ENCODE assay signal across 23 mouse cellular contexts in the genomic region with DNA sequence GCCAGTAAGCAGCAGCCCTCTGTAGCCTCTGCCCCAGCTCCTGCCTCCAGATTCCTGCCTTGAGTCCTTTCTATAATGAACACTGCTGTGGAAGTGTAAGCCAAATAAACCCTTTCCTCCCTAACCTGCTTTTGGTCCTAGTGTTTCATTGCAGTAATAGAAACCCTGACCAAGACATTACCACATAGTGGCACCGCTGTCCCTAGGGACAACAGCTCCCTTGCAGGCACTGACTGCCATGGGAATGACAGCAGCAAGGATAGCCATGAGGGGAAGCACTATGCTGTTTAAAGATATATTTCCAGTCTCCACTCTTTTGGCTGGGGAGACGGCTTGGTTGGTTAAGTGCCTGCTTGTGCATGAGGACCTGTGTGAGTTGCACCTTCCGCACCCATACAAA.
"Had no signal": no experiment of that assay in that cellular context is flagged by ENCODE, and none has a peak within 500 bp of the region (broad histone marks: within the 10 kb centered on the region; RNA-seq: fewer than 3 reads in every experiment).

No protein-coding gene starts in this region.

- H3K27ac ChIP-seq: heart, embryonic 10.5 days; hindbrain, embryonic 10.5 days; hindbrain, embryonic 12.5 days; hindbrain, embryonic 14.5 days; intestine, embryonic 15.5 days; layer of hippocampus, adult 2 months; left cerebral cortex, adult 2 months; limb, embryonic 13.5 days; limb, embryonic 15.5 days; liver, embryonic 12.5 days; liver, embryonic 14.5 days had no signal

- DNase-seq: gastrocnemius, postnatal 10 days; gastrocnemius, postnatal 36 days; heart, adult 18-20 months; heart, postnatal 10 days; heart, postnatal 4 days; kidney, adult 18-20 months; kidney, adult 8-10 months; kidney, postnatal 10 days; kidney, postnatal 25 days; kidney, postnatal 4 days; left cerebral cortex, postnatal 4 days had no signal

- H3K4me3 ChIP-seq: heart, embryonic 10.5 days; heart, embryonic 12.5 days; hindbrain, embryonic 10.5 days; hindbrain, embryonic 12.5 days; intestine, embryonic 15.5 days; layer of hippocampus, adult 2 months; left cerebral cortex, adult 2 months; limb, embryonic 13.5 days; limb, embryonic 15.5 days; liver, embryonic 12.5 days had no signal
